Mouse (Mus musculus): ENCODE data around the gene Ap1g2. TPM values are rescaled to one million over a fixed set of nuclear protein-coding genes. Genes with fewer than 3 reads are reported as not detected.

Gene Ap1g2
- polyA plus RNA-seq, 1 experiment: 28.2 TPM

- Histone ChIP-seq H3K27me3 (replicated peaks; ENCODE audit: control insufficient read depth, insufficient read depth, low read length) (no peaks in the 10 kb centered on the region), H3K4me1 (ENCODE audit: control insufficient read depth, insufficient read depth, low read length) (peaks cover 7% of the 10 kb centered on the region; the same call in 1 of the 2 replicates), H3K27ac (ENCODE audit: insufficient read depth, low read depth, low read length) (no peak overlapping the region), H3K36me3 (ENCODE audit: control insufficient read depth, insufficient read depth, low read length) (no peaks in the 10 kb centered on the region), H3K4me3 (ENCODE audit: insufficient read depth, low read depth, low read length) (no peak overlapping the region)
- no peak for DNase-seq
- TF ChIP-seq CTCF (conservative IDR thresholded peaks at IDR 0.05; ENCODE audit: insufficient read depth, insufficient read length, low read depth, low read length): no peak
- TF ChIP-seq POLR2A (IDR thresholded peaks at IDR 0.05; ENCODE audit: low read depth, low read length): no peak
- 68% methylated on average over 9 of the region's 9 CpGs for WGBS
Observed at GRCm38 (mm10) chr14:55096573-55097087, 9.8 kb downstream of the Ap1g2 start.

- Histone ChIP-seq H3K36me3 (ENCODE audit: control insufficient read depth, insufficient read depth, low read length) (no peaks in the 10 kb centered on the region), H3K4me1 (ENCODE audit: control insufficient read depth, insufficient read depth, low read length) (peaks cover 7% of the 10 kb centered on the region; the same call in 1 of the 2 replicates), H3K27ac (ENCODE audit: insufficient read depth, low read depth, low read length) (peak overlapping the region; percentile 91; the same call in 1 of the 2 replicates), H3K27me3 (replicated peaks; ENCODE audit: control insufficient read depth, insufficient read depth, low read length) (no peaks in the 10 kb centered on the region), H3K4me3 (ENCODE audit: insufficient read depth, low read depth, low read length) (peak overlapping the region; percentile 81)
- peak; percentile 32 for DNase-seq
- WGBS: 46% methylated on average over 12 of the region's 12 CpGs
- TF ChIP-seq CTCF (conservative IDR thresholded peaks at IDR 0.05; ENCODE audit: insufficient read depth, insufficient read length, low read depth, low read length): no peak
- no peak for TF ChIP-seq POLR2A (IDR thresholded peaks at IDR 0.05; ENCODE audit: low read depth, low read length)
Observed at GRCm38 (mm10) chr14:55095671-55096070, 10.7 kb downstream of the Ap1g2 start.

- H3K4me3 ChIP-seq (ENCODE audit: insufficient read depth, low read depth, low read length): peak overlapping the region; percentile 81
- no peaks in the 10 kb centered on the region for H3K27me3 ChIP-seq (replicated peaks; ENCODE audit: control insufficient read depth, insufficient read depth, low read length)
- no peak for DNase-seq
- peaks cover 7% of the 10 kb centered on the region; the same call in 1 of the 2 replicates for H3K4me1 ChIP-seq (ENCODE audit: control insufficient read depth, insufficient read depth, low read length)
- H3K27ac ChIP-seq (ENCODE audit: insufficient read depth, low read depth, low read length): peak overlapping the region; percentile 91
- TF ChIP-seq CTCF (conservative IDR thresholded peaks at IDR 0.05; ENCODE audit: insufficient read depth, insufficient read length, low read depth, low read length): no peak
- no peak for TF ChIP-seq POLR2A (IDR thresholded peaks at IDR 0.05; ENCODE audit: low read depth, low read length)
- H3K36me3 ChIP-seq (ENCODE audit: control insufficient read depth, insufficient read depth, low read length): no peaks in the 10 kb centered on the region
- 40% methylated on average over 9 of the region's 9 CpGs for WGBS
Observed at GRCm38 (mm10) chr14:55095263-55095662, 11.1 kb downstream of the Ap1g2 start.

- under 1% methylated on average over 30 of the region's 30 CpGs for WGBS
- H3K4me1 ChIP-seq (ENCODE audit: control insufficient read depth, insufficient read depth, low read length): peaks cover 7% of the 10 kb centered on the region; the same call in 1 of the 2 replicates
- peak within 1 kb of the TSS; percentile 81 for H3K4me3 ChIP-seq (ENCODE audit: insufficient read depth, low read depth, low read length)
- H3K27me3 ChIP-seq (replicated peaks; ENCODE audit: control insufficient read depth, insufficient read depth, low read length): no peaks in the 10 kb centered on the region
- DNase-seq: peak; percentile 89
- TF ChIP-seq POLR2A (IDR thresholded peaks at IDR 0.05; ENCODE audit: low read depth, low read length) (peak; percentile 52), CTCF (conservative IDR thresholded peaks at IDR 0.05; ENCODE audit: insufficient read depth, insufficient read length, low read depth, low read length) (no peak)
- H3K27ac ChIP-seq (ENCODE audit: insufficient read depth, low read depth, low read length): peak within 1 kb of the TSS; percentile 91
- H3K36me3 ChIP-seq (ENCODE audit: control insufficient read depth, insufficient read depth, low read length): no peaks in the 10 kb centered on the region
Observed at GRCm38 (mm10) chr14:55094704-55095231, 11.6 kb downstream of the Ap1g2 start, which contains the start of gene Thtpa. Gene Thtpa, plus strand, starts transcription at chr14:55094784.

- Histone ChIP-seq H3K4me1 (ENCODE audit: control insufficient read depth, insufficient read depth, low read length) (peaks cover 7% of the 10 kb centered on the region; the same call in 1 of the 2 replicates), H3K27me3 (replicated peaks; ENCODE audit: control insufficient read depth, insufficient read depth, low read length) (no peaks in the 10 kb centered on the region), H3K27ac (ENCODE audit: insufficient read depth, low read depth, low read length) (no peak overlapping the region), H3K36me3 (ENCODE audit: control insufficient read depth, insufficient read depth, low read length) (no peaks in the 10 kb centered on the region), H3K4me3 (ENCODE audit: insufficient read depth, low read depth, low read length) (no peak overlapping the region)
- 49% methylated on average over 6 of the region's 6 CpGs for WGBS
- DNase-seq: no peak
- TF ChIP-seq POLR2A (IDR thresholded peaks at IDR 0.05; ENCODE audit: low read depth, low read length) (no peak), CTCF (conservative IDR thresholded peaks at IDR 0.05; ENCODE audit: insufficient read depth, insufficient read length, low read depth, low read length) (no peak)
Observed at GRCm38 (mm10) chr14:55093927-55094326, 12.5 kb downstream of the Ap1g2 start.

- no peaks in the 10 kb centered on the region for H3K36me3 ChIP-seq (ENCODE audit: control insufficient read depth, insufficient read depth, low read length)
- TF ChIP-seq POLR2A (IDR thresholded peaks at IDR 0.05; ENCODE audit: low read depth, low read length) (no peak), CTCF (conservative IDR thresholded peaks at IDR 0.05; ENCODE audit: insufficient read depth, insufficient read length, low read depth, low read length) (0 out of 2 replicates have a peak, but pooled peaks have one; percentile 5)
- WGBS: under 1% methylated on average over 34 of the region's 34 CpGs
- peak; percentile 97 for DNase-seq
- peak within 1 kb of the TSS; percentile 58 for H3K4me3 ChIP-seq (ENCODE audit: insufficient read depth, low read depth, low read length)
- no peaks in the 10 kb centered on the region for H3K27me3 ChIP-seq (replicated peaks; ENCODE audit: control insufficient read depth, insufficient read depth, low read length)
- H3K4me1 ChIP-seq (ENCODE audit: control insufficient read depth, insufficient read depth, low read length): peaks cover 7% of the 10 kb centered on the region; the same call in 1 of the 2 replicates
- H3K27ac ChIP-seq (ENCODE audit: insufficient read depth, low read depth, low read length): peak within 1 kb of the TSS; percentile 42; the same call in 1 of the 2 replicates
Observed at GRCm38 (mm10) chr14:55092011-55092577, 14.3 kb downstream of the Ap1g2 start, which contains the start of gene Zfhx2. Gene Zfhx2, minus strand, starts transcription at chr14:55092324.
